Mouse (Mus musculus): ENCODE data around the gene Gm6583. TPM values are rescaled to one million over a fixed set of nuclear protein-coding genes. Genes with fewer than 3 reads are reported as not detected.
A peak's percentile ranks its signal among the peaks of the same experiment; 100 is the strongest.

Gm6583 gene
- polyA plus RNA-seq, 1 experiment, result 0.04 TPM

- H3ac ChIP-seq (ENCODE audit: control insufficient read depth, insufficient read length), result no peak overlapping the region
- H3K79me2 ChIP-seq (ENCODE audit: control insufficient read depth, insufficient read depth), result no peaks in the 10 kb centered on the region
- TF ChIP-seq MYOG (IDR thresholded peaks at IDR 0.05; ENCODE audit: control insufficient read depth in 1 of 3, insufficient read depth in 1 of 3, insufficient read length in 2 of 3, low read depth in 2 of 3) (no peak), CEBPB (IDR thresholded peaks at IDR 0.05; ENCODE audit: insufficient read depth, poor library complexity, severe bottlenecking) (no peak), USF1 (IDR thresholded peaks at IDR 0.05; ENCODE audit: low read depth) (no peak), MAX (IDR thresholded peaks at IDR 0.05; ENCODE audit: low read depth) (no peak), SRF (IDR thresholded peaks at IDR 0.05; ENCODE audit: control insufficient read depth, insufficient read length, low read depth) (no peak), TCF12 (IDR thresholded peaks at IDR 0.05; ENCODE audit: insufficient read depth, poor library complexity, severe bottlenecking) (no peak), POLR2A (IDR thresholded peaks at IDR 0.05; ENCODE audit: insufficient read length, low read depth) (no peak), E2F4 (IDR thresholded peaks at IDR 0.05; ENCODE audit: insufficient read depth) (no peak), TCF3 (IDR thresholded peaks at IDR 0.05; ENCODE audit: insufficient read length, low read depth) (no peak)
- no peak overlapping the region for H3K4me3 ChIP-seq
- H3K27me3 ChIP-seq (ENCODE audit: control insufficient read depth, insufficient read depth, insufficient read length), result no peaks in the 10 kb centered on the region
- peaks cover 1% of the 10 kb centered on the region for H3K36me3 ChIP-seq (ENCODE audit: control insufficient read depth, insufficient read depth)
- no peak overlapping the region for H3K4me2 ChIP-seq (ENCODE audit: low read depth)
Measured at GRCm38 (mm10) chr5:112364184-112364797, 8.5 kb upstream of the Gm6583 start.

- no peaks in the 10 kb centered on the region for H3K36me3 ChIP-seq (ENCODE audit: control insufficient read depth, insufficient read depth)
- H3ac ChIP-seq (ENCODE audit: control insufficient read depth, insufficient read length), result no peak overlapping the region
- H3K27me3 ChIP-seq (ENCODE audit: control insufficient read depth, insufficient read depth, insufficient read length), result no peaks in the 10 kb centered on the region
- no peak overlapping the region for H3K4me3 ChIP-seq
- TF ChIP-seq SRF (IDR thresholded peaks at IDR 0.05; ENCODE audit: control insufficient read depth, insufficient read length, low read depth) (no peak), CEBPB (IDR thresholded peaks at IDR 0.05; ENCODE audit: insufficient read depth, poor library complexity, severe bottlenecking) (no peak), TCF12 (IDR thresholded peaks at IDR 0.05; ENCODE audit: insufficient read depth, poor library complexity, severe bottlenecking) (no peak), E2F4 (IDR thresholded peaks at IDR 0.05; ENCODE audit: insufficient read depth) (no peak), REST (IDR thresholded peaks at IDR 0.05; ENCODE audit: insufficient read depth, insufficient read length) (no peak)
- no peak overlapping the region for H3K4me2 ChIP-seq (ENCODE audit: low read depth)
- H3K79me2 ChIP-seq (ENCODE audit: control insufficient read depth, insufficient read depth), result no peaks in the 10 kb centered on the region
Measured at GRCm38 (mm10) chr5:112360077-112360476, 4.2 kb upstream of the Gm6583 start.

GRCm38 (mm10) chr5:112359520-112359919 is 3.7 kb upstream of the Gm6583 start:
- no peaks in the 10 kb centered on the region for H3K36me3 ChIP-seq (ENCODE audit: control insufficient read depth, insufficient read depth)
- H3K4me3 ChIP-seq, result no peak overlapping the region
- no peaks in the 10 kb centered on the region for H3K27me3 ChIP-seq (ENCODE audit: control insufficient read depth, insufficient read depth, insufficient read length)
- no peak overlapping the region for H3ac ChIP-seq (ENCODE audit: control insufficient read depth, insufficient read length)
- no peaks in the 10 kb centered on the region for H3K79me2 ChIP-seq (ENCODE audit: control insufficient read depth, insufficient read depth)
- no peak overlapping the region for H3K4me2 ChIP-seq (ENCODE audit: low read depth)
- TF ChIP-seq REST (IDR thresholded peaks at IDR 0.05; ENCODE audit: insufficient read depth, insufficient read length) (no peak), POLR2A (IDR thresholded peaks at IDR 0.05; ENCODE audit: insufficient read length, low read depth) (no peak), SRF (IDR thresholded peaks at IDR 0.05; ENCODE audit: control insufficient read depth, insufficient read length, low read depth) (no peak), MYOG (IDR thresholded peaks at IDR 0.05; ENCODE audit: control insufficient read depth in 1 of 3, insufficient read depth in 1 of 3, insufficient read length in 2 of 3, low read depth in 2 of 3) (peak in 1 of 3 experiments; percentile 1), TCF3 (IDR thresholded peaks at IDR 0.05; ENCODE audit: insufficient read length, low read depth) (no peak)

GRCm38 (mm10) chr5:112356322-112356721 is 489 bp upstream of the Gm6583 start:
- no peaks in the 10 kb centered on the region for H3K36me3 ChIP-seq (ENCODE audit: control insufficient read depth, insufficient read depth)
- H3K27me3 ChIP-seq (ENCODE audit: control insufficient read depth, insufficient read depth, insufficient read length), result no peaks in the 10 kb centered on the region

GRCm38 (mm10) chr5:112355493-112355892 is 340 bp downstream of the Gm6583 start:
- H3K79me2 ChIP-seq (ENCODE audit: control insufficient read depth, insufficient read depth), result no peaks in the 10 kb centered on the region
- no peak overlapping the region for H3K4me3 ChIP-seq
- TF ChIP-seq SRF (IDR thresholded peaks at IDR 0.05; ENCODE audit: control insufficient read depth, insufficient read length, low read depth) (no peak), POLR2AphosphoS2 (IDR thresholded peaks at IDR 0.05; ENCODE audit: insufficient read length, low read depth) (no peak), MYOG (IDR thresholded peaks at IDR 0.05; ENCODE audit: control insufficient read depth in 1 of 3, insufficient read depth in 1 of 3, insufficient read length in 2 of 3, low read depth in 2 of 3) (no peak)

More at GRCm38 (mm10) chr5:112356322-112356721, 489 bp upstream of the Gm6583 start:
- TF ChIP-seq TCF3 (IDR thresholded peaks at IDR 0.05; ENCODE audit: insufficient read length, low read depth) (no peak), TCF12 (IDR thresholded peaks at IDR 0.05; ENCODE audit: insufficient read depth, poor library complexity, severe bottlenecking) (no peak)
- H3K4me3 ChIP-seq, result no peak overlapping the region
- H3ac ChIP-seq (ENCODE audit: control insufficient read depth, insufficient read length), result no peak overlapping the region
- H3K79me2 ChIP-seq (ENCODE audit: control insufficient read depth, insufficient read depth), result no peaks in the 10 kb centered on the region
- no peak overlapping the region for H3K4me2 ChIP-seq (ENCODE audit: low read depth)

GRCm38 (mm10) chr5:112349169-112349568 is 6.7 kb downstream of the Gm6583 start:
- no peak overlapping the region for H3K4me3 ChIP-seq
- no peaks in the 10 kb centered on the region for H3K79me2 ChIP-seq (ENCODE audit: control insufficient read depth, insufficient read depth)
- H3K36me3 ChIP-seq (ENCODE audit: control insufficient read depth, insufficient read depth), result no peaks in the 10 kb centered on the region

More at GRCm38 (mm10) chr5:112355493-112355892, 340 bp downstream of the Gm6583 start:
- Histone ChIP-seq H3K27me3 (ENCODE audit: control insufficient read depth, insufficient read depth, insufficient read length) (no peaks in the 10 kb centered on the region), H3K36me3 (ENCODE audit: control insufficient read depth, insufficient read depth) (no peaks in the 10 kb centered on the region), H3ac (ENCODE audit: control insufficient read depth, insufficient read length) (no peak overlapping the region), H3K4me2 (ENCODE audit: low read depth) (no peak overlapping the region)

More at GRCm38 (mm10) chr5:112349169-112349568, 6.7 kb downstream of the Gm6583 start:
- no peak overlapping the region for H3K4me2 ChIP-seq (ENCODE audit: low read depth)
- TF ChIP-seq REST (IDR thresholded peaks at IDR 0.05; ENCODE audit: insufficient read depth, insufficient read length) (no peak), TCF12 (IDR thresholded peaks at IDR 0.05; ENCODE audit: insufficient read depth, poor library complexity, severe bottlenecking) (no peak), MAX (IDR thresholded peaks at IDR 0.05; ENCODE audit: low read depth) (no peak), SRF (IDR thresholded peaks at IDR 0.05; ENCODE audit: control insufficient read depth, insufficient read length, low read depth) (no peak), CEBPB (IDR thresholded peaks at IDR 0.05; ENCODE audit: insufficient read depth, poor library complexity, severe bottlenecking) (no peak), POLR2A (IDR thresholded peaks at IDR 0.05; ENCODE audit: insufficient read length, low read depth) (no peak), USF1 (IDR thresholded peaks at IDR 0.05; ENCODE audit: low read depth) (no peak), TCF3 (IDR thresholded peaks at IDR 0.05; ENCODE audit: insufficient read length, low read depth) (no peak), MYOD1 (IDR thresholded peaks at IDR 0.05; ENCODE audit: control insufficient read depth in 1 of 3, insufficient read length in 2 of 3, low read depth in 2 of 3) (no peak), E2F4 (IDR thresholded peaks at IDR 0.05; ENCODE audit: insufficient read depth) (no peak), MYOG (IDR thresholded peaks at IDR 0.05; ENCODE audit: control insufficient read depth in 1 of 3, insufficient read depth in 1 of 3, insufficient read length in 2 of 3, low read depth in 2 of 3) (no peak), POLR2AphosphoS2 (IDR thresholded peaks at IDR 0.05; ENCODE audit: insufficient read length, low read depth) (no peak)
- no peak overlapping the region for H3ac ChIP-seq (ENCODE audit: control insufficient read depth, insufficient read length)
- no peaks in the 10 kb centered on the region for H3K27me3 ChIP-seq (ENCODE audit: control insufficient read depth, insufficient read depth, insufficient read length)

Data from myocyte (in vitro differentiated cells).